Mouse (Mus musculus) gastrocnemius, adult 8-10 months (tissue): ENCODE results near the gene Wdfy2. TPM values are rescaled to one million over a fixed set of nuclear protein-coding genes. Genes with fewer than 3 reads are reported as not detected.
"Not testable (repeated sequence)": the region's sequence is repeated elsewhere in the genome, so short reads cannot be mapped to it uniquely, and the experiment has no call there.

Experiments
- DNase-seq, 2 experiments: peaks; one replicate each; pipeline ENCODE4 v3.0.0; 2022; ENCODE audit warnings: low spot score in 2 of 2
- total RNA-seq, 4 experiments: library from RNA; stranded (reverse); gene quantifications; 2 replicates each; pipeline ENCODE4 v1.2.4; 2022

Wdfy2 gene
- total RNA-seq = 1 to 10 TPM; 5.9 to 6.4 (median 6.1) TPM

DNA sequence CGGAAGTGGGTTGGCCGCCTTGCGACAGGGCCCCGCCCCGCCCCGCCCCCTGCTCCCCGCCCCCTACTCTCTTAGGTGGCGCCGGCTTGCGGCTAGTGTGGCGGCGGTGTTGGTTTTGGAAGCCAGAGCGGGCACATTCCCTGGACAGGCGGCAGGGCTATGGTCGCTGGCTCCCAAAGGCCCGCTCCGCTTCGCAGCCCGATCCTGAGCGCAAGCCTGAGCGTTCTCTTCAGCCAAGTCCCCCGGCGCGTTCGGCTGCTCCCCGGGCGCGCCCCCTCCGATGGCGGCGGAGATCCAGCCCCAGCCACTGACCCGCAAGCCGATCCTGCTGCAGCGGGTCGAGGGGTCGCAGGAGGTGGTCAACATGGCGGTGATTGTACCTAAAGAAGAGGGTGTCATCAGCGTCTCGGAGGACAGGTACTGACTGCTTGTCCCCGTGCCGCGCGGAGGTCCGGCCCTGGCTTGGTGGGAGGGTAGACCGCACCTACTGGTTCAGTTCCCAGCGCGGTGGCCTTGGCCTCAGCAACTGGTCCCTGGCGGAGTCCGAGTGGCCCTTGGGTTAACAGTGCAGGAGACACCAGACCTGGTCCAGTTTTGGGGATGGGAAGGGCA lies at the start of gene Wdfy2:
Wdfy2 (plus strand) TSS at position 38 of the 612 bp plus-strand sequence.
- peak; percentile 46 to 62 for DNase-seq

DNA sequence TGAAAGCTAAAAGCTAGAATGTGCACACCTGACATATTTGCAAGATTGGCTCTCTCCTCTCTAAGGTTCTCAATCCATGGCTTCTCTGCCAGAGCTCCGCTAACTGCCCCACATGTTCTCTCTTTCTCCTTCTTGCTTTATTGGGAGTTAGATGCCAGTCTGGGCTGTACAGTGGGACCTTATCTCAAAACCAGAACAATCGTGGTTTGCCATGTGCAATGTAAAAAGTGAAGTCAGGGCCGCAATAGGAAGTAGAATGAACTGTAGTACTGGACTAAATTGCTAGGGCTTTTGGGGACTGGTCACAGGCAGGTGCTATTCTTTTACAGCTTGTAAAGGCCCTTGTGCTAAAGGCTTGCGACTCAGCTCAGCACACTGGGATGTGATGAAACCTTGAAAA lies 48.2 kb upstream of the Wdfy2 start:
- no peak for DNase-seq

- DNase-seq = no peak
These were observed 41.8 kb upstream of the Wdfy2 start for GRCm38 (mm10) chr14:62795719-62796118.

DNA sequence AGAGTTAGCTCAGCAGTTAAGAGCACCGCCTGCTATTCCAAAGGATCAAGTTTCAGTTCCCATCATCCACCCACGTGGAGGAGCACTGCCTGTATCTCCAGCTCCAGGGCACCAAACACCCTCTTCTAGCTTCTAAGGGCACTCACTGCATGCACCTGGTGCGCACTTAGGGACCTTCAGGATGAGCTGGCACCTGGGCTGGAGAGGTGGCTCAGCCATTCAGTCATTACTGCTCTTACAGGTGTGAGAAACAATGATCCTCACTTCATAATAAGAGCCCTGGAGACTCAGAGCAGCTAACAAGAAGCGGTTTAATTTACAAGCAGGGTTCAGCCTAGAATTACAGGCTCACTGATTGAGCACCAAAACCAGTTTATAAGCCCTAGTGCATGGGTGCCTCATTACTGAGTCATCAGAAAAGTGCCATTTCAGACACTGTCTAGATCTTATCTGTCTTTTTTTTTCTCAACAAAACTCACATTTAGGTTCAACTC lies 38.8 kb upstream of the Wdfy2 start:
- no peak for DNase-seq

DNA sequence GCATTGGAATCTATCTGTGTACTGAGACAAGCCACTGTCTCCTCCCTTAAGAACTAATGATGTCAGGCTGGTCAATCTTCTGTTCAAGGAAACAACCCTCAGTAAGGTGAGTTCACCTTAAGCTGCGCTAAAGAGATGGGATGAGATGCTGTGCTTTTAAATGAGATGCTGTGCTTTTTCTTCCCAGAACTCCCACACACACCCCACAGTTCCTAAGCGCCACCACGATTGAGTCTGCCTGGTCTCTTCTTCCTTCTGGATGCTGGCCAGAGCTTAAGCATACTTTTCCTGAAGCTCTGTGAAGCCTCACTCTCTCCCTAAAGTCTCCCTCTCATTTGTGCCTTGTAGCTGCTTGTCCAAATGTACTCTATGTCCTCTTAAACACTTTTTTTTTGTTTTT lies 36.7 kb upstream of the Wdfy2 start:
- no peak for DNase-seq

- DNase-seq = no peak
These were observed 34.3 kb upstream of the Wdfy2 start for GRCm38 (mm10) chr14:62803204-62803603.

DNA sequence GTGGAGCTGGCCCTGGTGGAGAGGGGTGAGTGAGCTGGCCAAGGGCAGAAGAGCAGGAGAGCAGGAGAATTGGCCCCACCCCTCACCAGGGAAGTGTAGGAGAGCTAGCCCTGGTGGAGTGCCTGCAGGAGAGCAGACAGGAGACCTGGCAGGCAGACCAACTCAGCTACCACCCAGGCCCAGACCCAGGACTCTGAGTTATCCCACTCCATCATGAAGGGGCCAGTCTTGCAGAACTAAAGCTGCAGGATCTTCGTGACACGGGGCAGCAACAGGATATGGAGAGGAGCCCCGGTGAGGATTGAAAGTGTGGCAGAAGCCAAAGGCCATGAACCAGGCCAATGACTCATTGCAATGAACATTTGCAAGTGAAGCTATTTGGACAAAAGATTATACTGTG lies 30.6 kb upstream of the Wdfy2 start:
- DNase-seq = no peak

DNA sequence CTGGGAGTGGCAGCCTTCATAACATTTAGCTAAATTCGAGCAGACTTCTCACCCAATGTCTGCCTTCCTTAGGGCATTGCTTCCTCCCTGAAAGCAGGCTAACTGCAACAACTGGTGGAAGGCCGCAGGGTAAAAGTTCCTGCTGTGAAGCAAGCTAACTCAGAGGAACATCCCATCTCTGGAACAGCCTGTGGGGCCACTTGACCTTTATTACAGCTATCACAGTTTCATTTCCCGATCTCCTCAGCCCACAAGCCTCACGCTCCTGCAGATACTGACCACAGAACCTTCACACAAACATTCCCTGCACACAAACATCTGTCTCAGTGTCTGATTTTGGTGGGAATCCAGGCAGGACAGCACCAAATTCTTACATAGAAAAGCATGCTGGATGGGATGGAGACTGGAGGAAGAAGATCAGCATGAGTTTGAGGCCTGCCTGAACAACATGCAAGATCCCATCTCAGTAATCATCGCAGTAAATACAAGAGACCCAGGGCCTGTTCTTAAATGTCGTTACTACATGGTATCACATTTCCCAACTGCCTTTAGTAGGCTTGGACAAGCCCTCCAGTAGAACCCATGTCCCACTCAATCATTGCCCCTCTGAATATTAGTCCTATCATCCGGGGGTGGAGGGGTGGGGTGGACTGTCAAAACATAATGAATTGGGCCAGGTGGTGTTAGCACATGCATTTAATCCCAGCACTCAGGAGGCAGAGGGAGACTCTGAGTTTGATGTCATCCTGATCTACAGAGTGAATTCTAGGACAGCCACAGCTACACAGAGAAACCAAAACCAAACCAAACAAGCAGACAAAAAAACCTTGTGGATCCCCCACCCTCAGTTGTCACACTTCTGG lies 28.6 kb upstream of the Wdfy2 start:
- no peak for DNase-seq

- no peak for DNase-seq
These were observed 24.7 kb upstream of the Wdfy2 start for GRCm38 (mm10) chr14:62812765-62813164.

DNA sequence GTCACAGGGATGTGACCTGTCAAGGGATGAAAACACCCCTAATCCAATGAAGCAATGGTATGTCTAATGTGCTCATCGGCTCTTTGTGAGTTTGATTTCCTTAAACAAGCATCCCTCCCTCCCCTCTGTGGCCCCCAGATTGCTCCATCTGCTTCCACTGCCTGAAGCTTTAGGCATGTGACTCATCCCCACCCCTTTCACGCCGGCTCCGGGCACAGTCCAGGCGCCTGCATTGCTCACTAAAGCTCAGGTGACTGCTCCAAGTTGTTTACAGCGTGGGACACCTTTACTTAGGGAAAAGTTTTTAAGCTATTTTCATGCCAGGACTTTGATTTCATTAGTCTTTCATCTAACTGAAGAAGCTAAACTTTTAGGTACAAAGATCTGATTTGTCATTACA lies 22.9 kb upstream of the Wdfy2 start:
- DNase-seq = no peak

- no peak for DNase-seq
These were observed 20.7 kb upstream of the Wdfy2 start for GRCm38 (mm10) chr14:62816827-62817226.

DNA sequence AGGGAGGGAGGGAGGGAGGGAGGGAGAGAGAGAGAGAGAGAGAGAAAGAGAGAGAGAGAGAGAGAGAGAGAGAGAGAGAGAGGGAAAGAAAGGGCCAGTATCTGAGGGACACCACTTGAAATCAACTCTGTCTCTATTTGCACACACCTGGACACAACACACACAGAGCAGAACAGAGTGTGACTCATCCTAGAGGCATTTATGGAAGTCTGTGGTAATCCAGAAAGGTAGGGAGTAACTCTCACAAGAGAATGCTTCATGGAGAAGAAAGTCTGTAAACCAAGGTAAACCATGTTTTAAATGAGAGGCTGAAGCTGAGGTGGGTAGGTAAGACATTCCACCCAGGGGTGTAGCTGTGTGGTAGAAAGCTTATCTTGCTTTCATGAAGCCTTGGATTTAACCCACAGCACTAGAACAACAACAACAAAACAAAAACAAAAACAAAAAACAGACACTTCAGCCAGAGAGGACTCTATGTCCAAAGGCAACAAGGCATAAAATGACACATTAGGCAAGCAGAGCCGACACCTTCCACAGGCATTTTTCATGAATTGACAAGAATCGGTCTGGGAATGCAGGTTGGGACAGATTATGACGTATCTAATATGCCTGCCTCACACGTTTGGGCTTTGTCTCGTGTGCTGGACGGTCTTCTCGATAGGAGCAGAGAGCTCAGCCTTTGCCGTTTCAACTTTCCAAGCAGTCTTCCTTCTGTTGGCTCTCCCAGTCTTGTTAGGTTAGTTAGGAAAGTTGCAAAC lies 11.7 kb upstream of the Wdfy2 start:
- DNase-seq = no peak

GRCm38 (mm10) chr14:62829291-62829690 lies 8.2 kb upstream of the Wdfy2 start:
- DNase-seq = no peak

DNA sequence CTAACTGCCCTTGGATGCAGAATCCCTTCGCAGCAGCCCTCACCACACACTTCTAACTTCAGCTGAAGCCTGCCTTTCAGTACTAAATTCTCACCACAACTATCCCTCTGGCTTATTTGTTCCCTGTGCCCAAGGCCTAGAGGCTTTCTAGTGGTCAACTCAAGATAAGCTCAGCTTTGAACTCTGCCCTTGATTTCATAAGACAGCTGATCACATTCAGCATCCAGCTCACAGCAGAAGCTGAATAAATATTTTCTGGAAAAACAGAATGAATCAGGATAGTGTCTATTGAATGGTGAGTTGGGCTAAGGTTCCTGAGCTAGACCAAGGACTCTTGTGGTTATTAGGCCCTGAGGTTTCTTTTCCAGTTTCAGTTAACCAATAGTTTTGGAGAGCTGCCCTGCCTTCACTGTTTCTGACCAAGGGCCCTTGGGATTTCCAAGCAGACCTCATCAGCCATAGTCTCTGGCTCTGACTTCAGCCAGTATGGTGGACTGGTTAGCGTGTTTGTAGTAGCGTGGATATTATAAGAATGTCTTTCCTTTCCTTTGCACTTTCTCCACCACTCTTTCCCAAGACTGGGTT lies 5.7 kb upstream of the Wdfy2 start:
- no peak for DNase-seq

- no peak for DNase-seq
These were observed 4.4 kb upstream of the Wdfy2 start for GRCm38 (mm10) chr14:62833036-62833435.

GRCm38 (mm10) chr14:62833541-62833940 lies 3.9 kb upstream of the Wdfy2 start:
- DNase-seq = no peak

GRCm38 (mm10) chr14:62835737-62836136 lies 1.7 kb upstream of the Wdfy2 start:
- DNase-seq = not testable (repeated sequence)

- DNase-seq = peak; percentile 95 to 97
These were observed 395 bp upstream of the Wdfy2 start for GRCm38 (mm10) chr14:62836926-62837640.

GRCm38 (mm10) chr14:62838336-62838735 lies 858 bp downstream of the Wdfy2 start:
- DNase-seq = no peak

DNA sequence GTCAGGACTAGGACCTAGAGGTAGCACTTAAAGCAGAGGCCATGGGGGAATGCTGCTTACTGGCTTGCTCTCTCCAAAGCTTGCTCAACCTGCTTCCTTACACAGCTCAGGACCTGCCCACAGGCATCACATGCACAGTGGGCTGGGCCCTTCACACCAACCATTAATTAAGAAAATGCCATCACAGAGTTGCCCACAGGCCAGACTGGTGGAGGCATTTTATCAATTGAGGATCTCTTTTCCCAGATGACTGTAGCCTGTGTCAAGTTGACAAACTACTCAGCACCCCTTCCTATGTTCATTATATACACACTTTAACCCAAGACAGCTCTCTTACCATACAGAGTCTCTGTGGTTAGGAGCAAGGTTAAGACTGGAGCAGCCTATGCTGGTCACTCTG lies 4.2 kb downstream of the Wdfy2 start:
- DNase-seq = no peak

DNA sequence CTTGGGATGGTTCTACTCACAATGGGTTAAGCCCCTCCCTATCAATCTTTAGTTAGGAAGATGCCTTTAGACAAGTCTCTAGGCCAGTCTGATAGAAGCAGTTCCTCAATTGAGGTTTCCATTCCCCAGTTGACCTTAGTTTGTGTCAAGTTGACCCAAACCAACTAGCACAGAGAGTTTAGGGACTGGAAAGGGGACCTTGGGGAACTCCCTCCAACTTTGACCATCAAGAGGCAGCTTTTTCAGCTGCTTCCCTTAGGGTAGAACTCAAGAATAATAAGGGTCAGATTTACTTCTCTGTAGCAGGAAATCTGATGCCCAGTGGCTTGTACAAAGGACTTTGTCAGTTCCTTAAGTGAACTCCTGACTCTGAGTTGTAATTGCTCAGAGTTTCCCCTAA lies 5.0 kb downstream of the Wdfy2 start:
- DNase-seq = no peak
